Mouse (Mus musculus) ES-Bruce4 (cell line): ENCODE measurements around the gene Lonrf2.

Experiments
- CTCF ChIP-seq: IDR thresholded peaks from one replicate; pipeline ENCODE4 v1.8.1; 2011; ENCODE audit warnings: low read depth, low read length
- EP300 ChIP-seq: IDR thresholded peaks from 2 replicates; pipeline ENCODE4 v1.6.1; 2011; ENCODE audit warnings: low read depth, low read length; ENCODE audit not compliant: insufficient read depth

- TF ChIP-seq CTCF = no peak
- no peak for TF ChIP-seq EP300
Measured at GRCm38 (mm10) chr1:38777500-38777899, 59.0 kb downstream of the Lonrf2 start.
